Mouse (Mus musculus): ENCODE results near the gene Irs4.

Irs4 gene

DNA sequence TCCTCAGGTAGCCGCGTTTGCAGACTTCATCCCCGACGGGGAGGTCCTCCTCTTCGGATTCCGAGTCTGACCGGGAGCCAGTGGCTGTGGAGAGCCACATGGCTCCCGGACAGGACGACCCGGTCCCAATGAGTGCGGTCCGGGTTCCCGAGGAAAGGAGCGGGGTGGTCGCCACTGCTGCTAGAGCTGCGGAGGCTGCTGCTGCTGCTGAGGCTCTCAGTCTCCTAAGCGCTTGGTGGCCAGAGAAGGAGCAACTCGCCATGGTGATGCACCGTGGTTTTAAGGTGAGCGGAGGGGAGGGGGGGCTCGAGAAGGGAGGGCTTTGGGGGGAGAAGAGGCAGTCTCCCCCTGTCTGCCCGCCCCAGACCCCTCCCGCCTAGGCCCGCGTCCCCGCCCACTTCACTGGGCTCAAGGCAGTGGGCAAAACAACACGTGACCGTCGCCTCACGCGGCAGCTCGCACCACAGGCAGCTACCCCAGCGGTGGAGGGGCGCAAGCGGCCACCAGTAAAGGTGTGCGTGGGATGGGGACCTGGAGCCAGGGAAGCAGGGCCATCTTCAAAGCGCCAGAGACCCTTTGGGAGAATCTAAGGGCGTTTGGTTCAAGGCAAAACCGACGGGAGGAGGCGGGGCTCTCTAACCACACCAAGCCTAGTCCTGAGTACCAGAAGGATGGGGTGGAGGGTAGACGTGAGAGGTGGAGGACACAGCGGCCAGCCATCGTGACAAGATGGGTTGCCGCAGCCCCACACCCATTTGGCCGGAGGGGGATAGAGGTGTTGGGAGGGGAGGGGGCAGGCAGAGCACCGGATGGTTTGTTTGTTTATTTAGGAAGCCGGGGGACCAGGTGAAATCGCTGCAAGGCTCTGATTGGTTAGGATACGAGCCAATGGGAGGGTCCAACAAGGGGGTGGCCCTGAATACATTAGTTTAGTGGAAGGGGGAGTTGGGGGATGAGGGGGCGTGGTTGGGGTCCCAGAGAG lies at the start of gene Irs4:
Irs4 (minus strand) TSS at position 327 of the 982 bp plus-strand sequence.
- in situ Hi-C loops (cut with MboI, MseI): no loop called here

DNA sequence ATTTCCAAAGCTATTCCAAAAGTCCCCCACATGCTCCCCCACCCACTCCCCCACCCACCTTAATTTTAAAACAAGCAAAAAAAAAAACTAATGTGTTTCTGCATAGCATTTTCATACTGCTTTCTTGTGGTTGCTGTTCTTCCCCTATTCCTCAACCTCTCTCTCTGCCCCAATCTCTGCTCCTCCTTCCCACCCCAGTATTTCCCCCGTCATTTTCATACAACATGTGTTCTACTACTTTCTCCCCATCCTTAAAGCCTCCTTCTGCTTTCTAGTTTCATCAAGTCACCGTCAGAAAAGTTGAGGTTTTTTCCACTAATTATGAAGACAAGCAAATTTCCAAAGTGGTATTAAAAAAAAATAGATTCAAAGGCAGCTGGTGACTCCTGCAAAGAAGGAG lies 25.3 kb upstream of the Irs4 start:
- in situ Hi-C loops (cut with MboI, MseI): no loop called here

DNA sequence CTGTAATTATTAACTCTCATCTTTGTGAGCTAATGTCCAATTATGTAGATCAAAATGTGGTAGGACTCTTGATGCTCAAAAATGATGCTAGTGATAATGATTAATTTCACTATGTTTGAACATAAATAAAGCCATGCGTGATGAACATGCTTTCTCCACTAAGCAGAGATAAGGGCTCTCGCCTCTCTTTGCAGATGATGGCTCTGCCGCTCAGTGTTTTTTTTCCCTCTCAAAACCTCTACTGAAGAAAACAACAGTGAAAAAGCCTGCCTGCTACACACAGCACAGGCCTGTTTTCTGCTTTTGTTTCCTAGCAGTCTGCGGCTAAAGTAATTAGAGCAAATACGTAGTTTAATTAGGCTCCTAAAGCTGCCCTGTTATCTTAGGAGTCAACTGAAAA lies 4.5 kb upstream of the Irs4 start:
- in situ Hi-C loops (cut with MboI, MseI): no loop called here

DNA sequence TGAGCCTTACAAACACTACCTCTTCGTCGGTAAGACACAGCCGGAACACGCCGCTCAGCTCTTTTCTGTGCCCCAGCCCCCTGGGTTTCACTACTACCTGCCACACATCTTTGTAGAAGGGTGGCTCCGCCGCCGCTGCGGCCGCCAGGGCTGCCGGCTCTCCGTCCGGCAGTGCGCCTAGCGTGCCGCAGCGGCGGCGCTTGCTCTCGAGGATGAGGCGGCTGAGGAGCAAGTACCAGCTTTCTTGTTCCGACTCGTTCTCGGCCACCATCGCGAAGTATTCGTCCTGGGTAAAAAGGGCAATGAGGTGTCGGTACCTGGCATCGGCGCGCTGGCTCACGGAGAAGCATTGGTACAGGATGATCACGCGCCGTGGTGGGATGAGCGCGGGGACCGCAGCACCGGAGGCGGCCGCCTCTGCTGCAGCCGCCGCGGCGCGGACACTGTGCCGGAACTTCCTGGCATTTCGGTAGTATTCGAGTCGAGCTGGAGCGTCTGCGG lies 622 bp downstream of the Irs4 start:
- in situ Hi-C loops (cut with MboI, MseI): no loop called here

DNA sequence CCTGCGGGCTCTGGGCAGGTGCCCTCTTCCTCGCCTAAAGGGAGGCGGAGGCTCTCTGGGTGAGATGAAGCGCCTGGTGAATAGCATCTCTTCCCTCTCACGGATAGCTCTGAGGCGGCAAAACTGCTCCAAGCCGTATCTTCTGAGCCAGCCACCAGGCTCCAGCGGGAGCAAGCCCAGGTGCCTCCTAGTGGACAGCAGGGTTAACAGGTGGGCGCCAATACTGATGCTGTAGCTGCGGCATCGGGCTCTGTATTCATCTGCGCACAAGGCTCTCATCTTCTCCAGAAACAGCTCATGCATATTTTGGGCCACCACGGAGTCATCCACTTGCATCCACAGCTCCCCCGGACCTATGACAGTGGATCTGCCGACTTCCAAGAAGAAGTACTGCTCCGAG lies 1.1 kb downstream of the Irs4 start:
- in situ Hi-C loops (cut with MboI, MseI): no loop called here

DNA sequence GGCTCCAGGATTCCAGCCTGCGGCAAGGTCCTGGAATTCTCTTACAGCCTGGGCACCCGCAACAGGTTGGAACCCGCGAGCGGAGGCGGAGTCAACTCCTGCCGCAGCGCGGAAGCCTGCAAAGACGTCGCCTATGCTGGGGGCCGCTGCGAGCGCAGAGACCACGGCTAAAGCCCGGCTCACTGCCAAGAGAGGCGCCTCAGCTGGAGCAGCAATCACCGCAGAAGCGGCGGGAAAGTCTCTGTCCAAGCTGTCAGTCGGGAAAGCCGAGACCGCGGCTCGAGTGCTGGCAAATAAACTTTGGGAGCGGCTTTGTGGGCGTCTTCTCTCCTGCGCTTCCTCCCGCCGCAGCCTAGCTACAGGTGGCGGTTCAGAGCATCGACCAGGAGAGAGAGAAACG lies 3.3 kb downstream of the Irs4 start:
- in situ Hi-C loops (cut with MboI, MseI): no loop called here
